Mouse (Mus musculus) liver, adult 2 months (tissue): ENCODE data around the gene Nol11.

Experiments
- CTCF ChIP-seq: fragments of 200-500 bp; IDR thresholded peaks from 2 replicates; pipeline ENCODE4 v1.5.1; 2011; ENCODE audit warnings: low read depth, low read length, control low read depth
- POLR2A ChIP-seq: fragments of 200-500 bp; IDR thresholded peaks from 2 replicates; pipeline ENCODE4 v1.6.1; 2011; ENCODE audit warnings: low read length, control low read depth; ENCODE audit not compliant: insufficient read depth; ENCODE audit errors: extremely low read depth

GRCm38 (mm10) chr11:107215111-107215510 lies 25.9 kb upstream of the Nol11 start:
- no peak for TF ChIP-seq POLR2A
- no peak for TF ChIP-seq CTCF
